Mouse (Mus musculus) liver (tissue): ENCODE results near the gene Umad1.
A peak's percentile ranks its signal among the peaks of the same experiment; 100 is the strongest.

Source experiments
- DNase-seq: peaks from one replicate; pipeline ENCODE4 v3.0.0-alpha.2; 2020; ENCODE audit warnings: mixed read lengths

The Umad1 gene

DNA sequence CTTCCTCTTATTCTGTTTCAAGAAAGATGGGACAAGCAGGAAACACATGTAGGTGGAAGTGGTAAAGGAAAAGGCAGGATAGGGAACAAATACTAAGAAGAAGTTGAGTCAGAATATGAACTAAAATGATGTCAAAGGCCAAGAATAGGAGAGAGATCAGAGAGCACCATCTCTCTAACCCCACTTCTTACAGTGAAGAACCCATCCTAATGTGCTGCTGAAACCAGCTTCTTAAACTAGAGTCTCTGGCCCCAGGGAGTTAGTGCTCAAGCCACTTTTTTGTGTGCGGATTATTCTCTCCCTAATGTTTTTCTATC is 161.1 kb downstream of the Umad1 start:
- no peak for DNase-seq

DNA sequence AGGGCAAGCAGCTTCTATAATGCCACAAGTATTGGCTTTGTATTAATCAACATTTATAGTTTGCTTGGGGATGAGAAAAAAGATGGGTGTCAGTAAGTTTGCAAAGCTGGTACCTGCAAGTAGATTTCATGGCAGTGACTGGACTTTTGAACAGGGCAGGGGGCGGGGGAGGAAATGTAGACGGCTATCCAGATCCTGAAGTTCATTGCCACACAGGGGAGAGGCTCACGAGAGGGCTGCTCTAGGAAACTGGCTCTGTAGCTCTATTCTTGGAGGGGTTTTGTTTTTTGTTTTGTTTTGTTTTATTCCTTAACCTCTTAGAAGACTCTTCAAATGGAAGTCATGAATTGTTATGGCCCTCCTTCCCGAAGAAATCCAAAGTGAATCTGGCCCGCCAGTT is 162.3 kb downstream of the Umad1 start:
- DNase-seq = no peak

DNA sequence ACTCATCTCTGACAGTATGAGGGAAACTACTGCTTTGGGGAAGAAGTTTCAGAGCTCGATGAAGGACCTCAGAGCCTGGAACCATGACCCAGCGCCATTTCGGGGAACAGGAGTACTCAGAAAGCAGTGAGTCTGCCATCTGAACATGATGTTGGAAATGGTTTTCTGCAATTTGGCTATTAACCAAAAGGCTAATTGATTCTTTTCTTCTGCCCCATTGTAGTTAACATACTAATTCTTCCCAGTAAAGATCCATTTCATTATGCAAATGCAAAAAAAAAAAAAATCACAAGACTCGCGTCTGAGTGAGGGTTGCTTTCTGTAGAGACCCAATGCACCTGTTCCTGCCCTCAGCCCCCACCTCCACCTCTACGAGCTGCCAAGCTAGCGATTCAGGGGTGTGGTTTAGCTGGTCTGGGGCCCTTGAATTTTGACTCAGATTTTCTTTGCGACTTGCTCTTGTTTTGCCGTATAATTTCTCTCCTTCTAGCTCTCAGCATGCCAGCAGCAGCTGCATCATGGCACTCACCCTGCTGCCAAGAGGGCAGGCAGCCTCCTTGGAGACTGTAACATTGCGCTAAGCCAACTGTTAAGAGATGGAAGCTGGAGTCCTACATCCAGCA is 163.0 kb downstream of the Umad1 start:
- no peak for DNase-seq

- no peak for DNase-seq
Measured at GRCm38 (mm10) chr6:8423142-8423541, 164.1 kb downstream of the Umad1 start.

GRCm38 (mm10) chr6:8427692-8428091 is 168.6 kb downstream of the Umad1 start:
- DNase-seq = no peak

DNA sequence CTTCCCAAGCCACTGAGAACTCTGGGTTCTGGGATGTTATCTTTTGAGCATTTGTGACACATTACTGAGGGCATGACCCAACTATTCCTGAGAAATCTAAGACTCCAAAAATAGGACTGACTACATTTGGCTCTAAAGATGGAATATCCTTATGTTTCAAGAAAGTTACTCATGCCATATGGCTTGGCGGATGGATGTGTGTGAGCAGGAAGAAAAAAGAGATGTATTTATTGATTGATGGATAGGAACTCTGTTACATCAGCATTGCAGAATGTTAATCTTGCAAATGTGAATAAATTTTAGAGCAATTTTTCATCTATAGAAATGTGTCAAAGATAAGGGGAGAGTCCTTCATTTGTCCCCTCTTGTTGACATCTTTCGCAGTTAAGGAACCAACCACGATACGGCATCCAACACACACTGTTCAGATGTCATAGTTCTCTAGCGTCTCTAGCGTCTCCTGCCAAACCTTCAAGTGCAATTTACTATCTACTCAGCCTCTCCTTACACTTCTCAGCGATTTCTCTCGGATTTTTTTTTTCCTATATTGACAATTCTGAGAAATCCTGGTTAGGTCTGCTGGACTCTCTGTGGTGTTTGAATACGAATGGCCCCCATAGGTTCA is 171.6 kb downstream of the Umad1 start:
- no peak for DNase-seq

DNA sequence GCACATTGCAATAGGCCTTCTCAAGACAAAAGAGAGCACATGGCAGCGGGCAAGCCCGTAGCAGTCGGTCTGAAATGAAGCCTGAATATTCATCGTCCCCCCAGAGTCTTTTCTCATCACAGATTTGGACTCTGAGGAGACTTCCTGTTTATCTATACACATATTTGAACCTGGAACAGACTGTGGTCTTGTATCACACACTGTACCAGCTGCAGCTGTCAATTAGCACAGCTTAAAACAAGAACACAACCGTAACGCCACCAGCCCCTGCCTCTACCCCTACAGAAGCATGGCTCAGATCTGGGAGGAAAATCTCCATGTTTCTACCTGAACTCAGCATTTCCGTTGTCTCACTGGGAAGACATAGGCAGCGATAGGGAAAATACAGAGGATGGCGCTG is 174.1 kb downstream of the Umad1 start:
- no peak for DNase-seq

- DNase-seq = no peak
Measured at GRCm38 (mm10) chr6:8437937-8438336, 178.8 kb downstream of the Umad1 start.

GRCm38 (mm10) chr6:8441814-8442213 is 182.7 kb downstream of the Umad1 start:
- no peak for DNase-seq

DNA sequence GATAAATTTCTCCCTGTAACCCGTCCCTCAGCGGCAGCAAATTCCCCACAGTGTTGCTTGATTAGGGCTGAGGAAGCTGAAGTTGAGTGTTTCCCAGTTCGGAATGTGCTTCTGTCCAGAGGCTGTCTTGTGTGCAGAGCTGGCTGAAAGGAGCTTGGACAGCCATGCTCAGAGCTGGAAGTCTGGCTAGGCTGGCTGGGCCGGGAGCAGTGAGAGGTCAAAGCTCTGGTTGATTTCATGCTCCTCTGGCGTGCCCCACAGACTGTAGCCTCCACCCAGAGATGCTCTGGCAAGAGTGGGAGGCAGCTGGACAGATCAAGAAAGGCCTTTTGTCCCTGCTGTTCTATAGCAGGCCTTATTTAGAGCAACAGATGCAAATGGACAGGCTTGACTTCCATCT is 187.7 kb downstream of the Umad1 start:
- DNase-seq = peak; percentile 15

DNA sequence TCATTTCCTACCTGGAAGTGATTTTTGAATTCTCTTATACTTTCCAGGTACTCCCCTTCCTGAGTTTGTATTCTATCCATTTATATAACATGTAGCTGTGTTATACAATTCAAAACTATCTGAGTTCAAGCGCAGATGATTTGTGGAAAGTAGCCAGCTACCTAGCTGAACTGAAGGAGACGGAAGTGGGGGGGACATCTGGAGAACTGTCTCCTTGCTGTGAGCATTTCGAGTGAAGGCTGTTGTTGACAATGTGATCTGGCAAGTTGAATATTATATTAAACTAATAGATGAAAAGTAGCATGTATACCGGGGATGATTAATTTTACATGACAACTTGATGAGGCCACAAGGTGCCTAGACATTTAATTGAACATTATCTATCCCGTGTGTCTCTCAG is 196.5 kb downstream of the Umad1 start:
- DNase-seq = no peak

- DNase-seq = no peak
Measured at GRCm38 (mm10) chr6:8458596-8458995, 199.5 kb downstream of the Umad1 start.

DNA sequence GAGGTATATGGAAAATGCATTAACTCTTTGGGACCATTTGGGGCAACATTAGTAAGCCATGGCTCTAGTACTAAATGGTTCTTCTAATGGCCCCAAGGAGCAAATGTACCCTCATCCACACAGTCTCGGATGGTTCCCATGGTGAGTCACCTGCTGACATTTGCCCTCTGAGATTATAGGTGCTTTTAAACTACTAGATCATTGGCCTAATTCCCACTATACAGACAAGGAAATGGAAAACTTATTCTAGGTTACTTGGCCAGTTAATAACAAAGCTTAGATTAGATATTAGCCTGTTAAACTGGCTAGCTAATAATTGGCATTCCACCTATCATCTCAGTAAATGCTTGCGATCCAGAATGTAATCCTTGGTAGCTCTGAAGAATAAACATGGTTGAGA is 203.4 kb downstream of the Umad1 start:
- DNase-seq = no peak

GRCm38 (mm10) chr6:8465388-8465787 is 206.3 kb downstream of the Umad1 start:
- DNase-seq = no peak

DNA sequence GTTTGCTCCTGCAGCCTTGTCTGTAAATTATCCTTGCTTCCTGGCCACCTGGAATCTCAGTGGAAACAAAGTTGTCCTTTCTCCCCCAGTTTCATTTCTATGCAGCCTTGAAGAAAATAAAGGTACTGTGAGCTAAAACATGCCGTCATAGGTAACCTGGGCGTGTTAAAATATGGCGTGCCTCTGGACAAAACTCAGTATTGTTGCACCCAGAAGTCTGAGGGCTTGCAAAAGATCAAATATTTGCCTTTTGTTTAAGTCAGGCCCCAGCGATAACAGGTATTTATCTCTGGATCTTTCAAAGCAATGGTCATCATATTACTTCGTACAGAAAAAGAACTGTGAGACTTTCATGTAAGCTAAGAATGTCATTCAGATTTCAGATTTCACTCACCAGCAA is 206.9 kb downstream of the Umad1 start:
- DNase-seq = no peak

- no peak for DNase-seq
Measured at GRCm38 (mm10) chr6:8467667-8468337, 208.7 kb downstream of the Umad1 start.

DNA sequence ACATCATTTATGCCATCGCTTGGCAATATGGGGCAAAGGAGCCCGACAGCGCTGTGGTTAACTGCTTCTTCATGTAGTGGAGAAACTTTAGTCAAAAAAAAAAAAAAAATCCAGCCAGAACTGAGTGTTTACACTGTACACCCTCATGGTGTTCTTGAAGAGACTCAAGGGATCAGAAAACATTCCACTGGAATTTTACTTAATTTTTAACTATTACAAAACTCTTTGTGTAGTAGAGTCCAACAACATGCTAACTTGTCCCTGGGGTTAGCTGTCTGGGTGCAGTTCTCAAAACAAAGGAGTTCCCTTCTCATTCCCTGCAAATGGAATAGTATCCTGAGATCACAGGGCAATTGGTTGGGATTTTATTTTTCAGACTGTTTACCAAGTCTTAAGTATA is 210.8 kb downstream of the Umad1 start:
- no peak for DNase-seq

DNA sequence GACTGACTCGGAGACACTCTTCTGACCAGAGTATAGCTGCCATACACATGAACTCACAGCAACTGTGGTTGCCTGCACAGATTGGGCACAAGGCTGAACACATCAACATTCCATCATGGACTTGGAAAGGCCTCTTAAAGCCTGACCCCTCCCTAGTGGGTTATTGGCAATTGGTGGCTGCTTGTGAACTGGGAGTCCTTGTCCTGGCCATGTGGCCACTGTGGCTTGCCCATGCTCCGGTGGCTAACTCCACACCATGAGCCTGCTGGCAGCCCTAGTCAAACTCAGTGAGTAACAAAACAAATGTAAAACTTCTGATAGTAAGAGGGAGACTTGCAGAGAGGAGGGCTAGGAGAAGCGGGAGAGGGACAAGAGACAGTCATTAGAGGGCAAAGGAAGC is 213.0 kb downstream of the Umad1 start:
- no peak for DNase-seq

GRCm38 (mm10) chr6:8472915-8473314 is 213.8 kb downstream of the Umad1 start:
- no peak for DNase-seq

DNA sequence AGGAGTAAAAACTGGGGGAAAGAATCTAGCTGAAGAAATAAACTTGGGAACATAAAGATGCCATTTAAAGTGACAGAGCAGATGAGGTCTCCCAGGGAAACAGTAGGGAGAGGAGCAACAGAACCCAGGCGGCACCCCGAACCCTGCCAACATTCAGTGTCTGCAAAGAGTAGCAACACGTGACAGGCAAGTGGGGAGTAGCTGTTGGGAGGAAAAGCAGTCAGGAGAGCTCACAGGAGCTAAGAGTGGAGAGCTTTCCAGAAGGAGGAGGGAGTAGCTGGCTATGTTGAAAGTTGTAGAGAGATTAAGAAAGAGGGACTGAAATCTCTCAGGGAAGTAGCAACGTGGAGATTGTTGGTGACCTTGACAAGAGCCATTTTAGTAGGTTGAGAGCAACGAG is 214.4 kb downstream of the Umad1 start:
- DNase-seq = no peak

DNA sequence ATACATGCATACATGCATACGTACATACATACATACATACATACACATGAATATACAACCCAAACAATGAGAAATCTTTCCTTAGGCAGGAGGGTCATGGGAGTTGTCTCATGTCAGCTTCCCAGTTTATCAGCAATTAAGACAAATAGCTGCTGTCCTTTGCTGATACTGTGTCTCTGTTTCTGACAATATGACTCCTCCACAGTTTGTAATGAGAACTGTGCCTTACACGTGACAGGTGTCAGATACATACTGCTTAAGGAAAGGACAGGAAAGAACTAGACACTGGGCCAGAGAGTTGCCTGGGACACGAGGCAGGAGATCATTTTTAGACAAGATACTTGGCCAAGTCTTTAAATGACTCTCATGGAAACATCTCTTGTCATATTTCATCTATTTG is 215.2 kb downstream of the Umad1 start:
- DNase-seq = no peak

GRCm38 (mm10) chr6:8474820-8475219 is 215.7 kb downstream of the Umad1 start:
- no peak for DNase-seq

DNA sequence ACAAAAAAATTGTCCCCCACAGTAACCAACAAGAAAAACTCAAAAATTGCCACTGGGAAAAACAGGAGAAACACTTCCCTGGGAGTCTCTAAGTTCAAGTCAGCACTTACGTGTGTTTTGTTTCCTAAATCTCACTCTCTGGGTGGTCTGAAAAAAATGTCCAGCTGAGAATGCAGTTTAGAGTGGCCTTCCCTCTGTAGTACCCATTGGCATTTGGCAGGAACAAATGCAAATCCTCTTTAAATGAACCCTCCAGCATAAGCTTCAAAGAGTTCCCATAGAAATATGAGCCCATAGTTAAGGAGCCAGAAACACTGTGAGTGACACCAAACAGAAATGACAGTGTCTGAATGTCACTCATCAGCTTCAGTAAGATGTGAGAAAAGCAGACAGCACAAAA is 220.1 kb downstream of the Umad1 start:
- no peak for DNase-seq

DNA sequence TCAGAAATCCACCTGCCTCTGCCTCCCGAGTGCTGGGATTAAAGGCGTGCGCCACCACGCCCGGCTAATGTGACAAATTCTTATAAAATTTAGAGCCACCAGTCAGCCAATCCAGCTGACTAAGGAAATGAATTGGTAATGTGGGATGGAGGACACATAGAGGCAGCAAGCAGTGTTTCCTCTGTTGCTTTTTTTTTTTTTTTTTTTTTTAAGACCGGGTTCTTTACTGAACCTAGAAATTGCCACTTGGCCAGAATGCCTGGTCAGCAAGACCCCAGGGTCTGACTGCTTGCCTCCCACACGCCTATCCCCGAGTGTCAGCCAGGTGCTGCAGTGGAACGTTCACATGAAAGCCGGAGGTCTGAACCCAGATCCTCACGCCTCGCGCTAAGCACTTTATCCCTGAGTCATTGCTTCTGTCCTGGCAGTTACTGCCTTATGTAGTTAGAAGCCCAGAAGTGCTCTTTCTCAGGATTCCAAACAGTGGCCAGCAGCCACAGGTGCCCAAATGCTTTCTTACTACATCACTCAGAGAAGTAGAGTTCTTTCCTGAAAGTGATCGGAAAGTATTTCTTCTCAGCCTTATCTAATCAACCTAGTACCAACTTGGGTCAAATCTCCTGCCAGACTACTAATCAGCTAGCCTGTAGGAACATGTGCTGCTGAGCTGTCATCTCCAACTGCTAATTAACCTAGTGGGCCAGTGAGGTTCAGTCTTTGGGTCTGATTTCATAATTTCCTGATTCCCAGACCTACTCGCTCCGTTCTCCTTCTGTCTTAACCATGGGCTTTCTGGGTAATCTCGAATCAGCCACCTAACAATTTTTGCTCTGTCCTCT is 225.6 kb downstream of the Umad1 start:
- peak; percentile 35 for DNase-seq
